ENCODE assay signal across 15 mouse cellular contexts in genomic region chr4:132275949-132276348, GRCm38 (mm10). TPM values are rescaled to one million over a fixed set of nuclear protein-coding genes. Genes with fewer than 3 reads are reported as not detected.
DNase-seq lines count a peak whose midpoint lies in the region; ATAC-seq and TF ChIP-seq lines count a peak whose summit lies in the region.
"Had no signal": no experiment of that assay in that cellular context is flagged by ENCODE, and none has a peak within 500 bp of the region (broad histone marks: within the 10 kb centered on the region; RNA-seq: fewer than 3 reads in every experiment).

No protein-coding gene starts in this region.

- peaks cover 22% of the 10 kb centered on the region for H3K4me1 ChIP-seq in heart, embryonic 13.5 days
- peaks cover 19% of the 10 kb centered on the region for H3K4me1 ChIP-seq in midbrain, embryonic 12.5 days
- no peaks in the 10 kb centered on the region; the same call in 1 of the 2 replicates for H3K4me1 ChIP-seq in midbrain, postnatal 0 days (ENCODE audit: insufficient read depth, low read length)
- peaks cover 24% of the 10 kb centered on the region for H3K4me1 ChIP-seq in neural tube, embryonic 15.5 days

- WGBS in heart, embryonic 13.5 days: 71% methylated on average over 3 of the region's 3 CpGs
- WGBS in midbrain, embryonic 12.5 days: 95% methylated on average over 3 of the region's 3 CpGs
- WGBS in midbrain, postnatal 0 days: 86% methylated on average over 3 of the region's 3 CpGs
- WGBS in neural tube, embryonic 15.5 days: 95% methylated on average over 3 of the region's 3 CpGs

- no peaks in the 10 kb centered on the region for H3K9me3 ChIP-seq in heart, embryonic 13.5 days
- H3K9me3 ChIP-seq in midbrain, embryonic 12.5 days: no peaks in the 10 kb centered on the region
- no peaks in the 10 kb centered on the region for H3K9me3 ChIP-seq in midbrain, postnatal 0 days (ENCODE audit: low read length)
- no peaks in the 10 kb centered on the region for H3K9me3 ChIP-seq in neural tube, embryonic 15.5 days (replicated peaks)

- DNase-seq in heart, postnatal 14 days: no peak
- no peak for DNase-seq in midbrain, postnatal 0 days (ENCODE audit: low spot score)
- peak; percentile 24 for DNase-seq in liver
- no peak for DNase-seq in adrenal gland, adult (ENCODE audit: inconsistent age in 2 of 2, low spot score in 1 of 2)
- DNase-seq: adrenal gland, postnatal 14 days; cerebellum, adult 8-10 months; gastrocnemius, adult 2 months; heart, postnatal 36 days; kidney, postnatal 10 days; lung, adult 2 months had no signal

- H3K27me3 ChIP-seq in heart, embryonic 13.5 days (replicated peaks): no peaks in the 10 kb centered on the region
- H3K27me3 ChIP-seq in midbrain, embryonic 12.5 days: no peaks in the 10 kb centered on the region; the same call in 1 of the 2 replicates
- no peaks in the 10 kb centered on the region for H3K27me3 ChIP-seq in midbrain, postnatal 0 days (ENCODE audit: insufficient read depth, low read length)
- H3K27me3 ChIP-seq in neural tube, embryonic 15.5 days (replicated peaks): no peaks in the 10 kb centered on the region

- intact Hi-C loops in heart, postnatal 14 days (cut with DNase I): loop anchor here (2.0 kb wide), 1 partner anchor 15 kb away; no protein-coding TSS in a partner anchor

- H3K4me2 ChIP-seq in heart, embryonic 13.5 days: peak overlapping the region; percentile 98
- peak overlapping the region; percentile 15; the same call in 1 of the 2 replicates for H3K4me2 ChIP-seq in midbrain, embryonic 12.5 days (replicated peaks)
- no peak overlapping the region for H3K4me2 ChIP-seq in midbrain, postnatal 0 days (ENCODE audit: low read depth, low read length, poor library complexity, severe bottlenecking)
- H3K4me2 ChIP-seq in neural tube, embryonic 15.5 days: peak overlapping the region; percentile 11; the same call in 1 of the 2 replicates

- no peak for ATAC-seq in heart, embryonic 13.5 days (ENCODE audit: extremely low read depth, insufficient number of reproducible peaks, low FRiP score, low TSS enrichment)
- ATAC-seq in midbrain, embryonic 12.5 days (ENCODE audit: low FRiP score, low read depth): no peak
- no peak for ATAC-seq in midbrain, postnatal 0 days (ENCODE audit: low FRiP score)
- no peak for ATAC-seq in neural tube, embryonic 15.5 days (ENCODE audit: low FRiP score)
- ATAC-seq in inflammation-experienced regulatory T-cells, adult 6 months: no peak

- peak overlapping the region; percentile 33; the same call in 1 of the 2 replicates for H3K9ac ChIP-seq in heart, embryonic 13.5 days
- H3K9ac ChIP-seq in midbrain, embryonic 12.5 days (replicated peaks): no peak overlapping the region
- H3K9ac ChIP-seq in midbrain, postnatal 0 days (replicated peaks; ENCODE audit: low read length, poor library complexity, severe bottlenecking): no peak overlapping the region
- no peak overlapping the region for H3K9ac ChIP-seq in neural tube, embryonic 15.5 days (replicated peaks)

- no peak overlapping the region for H3K27ac ChIP-seq in heart, embryonic 13.5 days (replicated peaks)
- no peak overlapping the region for H3K27ac ChIP-seq in midbrain, embryonic 12.5 days (replicated peaks)
- H3K27ac ChIP-seq in midbrain, postnatal 0 days (ENCODE audit: low read depth, low read length): no peak overlapping the region
- no peak overlapping the region for H3K27ac ChIP-seq in neural tube, embryonic 15.5 days (replicated peaks)
- H3K27ac ChIP-seq: left cerebral cortex, adult 2 months had no signal

- H3K4me3 ChIP-seq in heart, embryonic 13.5 days: no peak overlapping the region
- no peak overlapping the region for H3K4me3 ChIP-seq in midbrain, embryonic 12.5 days
- no peak overlapping the region for H3K4me3 ChIP-seq in midbrain, postnatal 0 days (ENCODE audit: low read depth, low read length)
- no peak overlapping the region for H3K4me3 ChIP-seq in neural tube, embryonic 15.5 days (replicated peaks)

- H3K36me3 ChIP-seq in heart, embryonic 13.5 days: peaks cover 8% of the 10 kb centered on the region
- peaks cover 5% of the 10 kb centered on the region; the same call in 1 of the 2 replicates for H3K36me3 ChIP-seq in midbrain, embryonic 12.5 days
- no peaks in the 10 kb centered on the region for H3K36me3 ChIP-seq in midbrain, postnatal 0 days (ENCODE audit: insufficient read depth, low read length)
- peaks cover 4% of the 10 kb centered on the region for H3K36me3 ChIP-seq in neural tube, embryonic 15.5 days

- no peak for TF ChIP-seq CTCF in midbrain, postnatal 0 days (IDR thresholded peaks at IDR 0.05)

RNA-seq across cellular contexts. Expression of gene Taf12, which starts 1.8 kb away (rescaled TPM):
- polyA plus RNA-seq in heart, embryonic 13.5 days (2015; fragmentation: Nextera tagmentation; extraction: Ambion mirVana): 26.6 and 33.6 TPM in 2 replicates
- 10 to 100 TPM; 25.8 to 27.7 TPM for total RNA-seq in heart, postnatal 14 days (2021)
- polyA plus RNA-seq in midbrain, embryonic 12.5 days (2016; fragmentation: Nextera tagmentation; extraction: Ambion mirVana): 58.3 and 63.8 TPM in 2 replicates
- total RNA-seq in midbrain, postnatal 0 days (2014; rRNA removed): 9.0 and 19.8 TPM in 2 replicates
- polyA plus RNA-seq in midbrain, postnatal 0 days (2015; fragmentation: Nextera tagmentation; extraction: Ambion mirVana): 30.3 and 33.1 TPM in 2 replicates
- polyA plus RNA-seq in neural tube, embryonic 15.5 days (2015; fragmentation: Nextera tagmentation; extraction: Ambion mirVana): 36.5 and 43.6 TPM in 2 replicates
- 100 to 1,000 TPM in 1 of 3 experiments, 10 to 100 TPM in 2; 78.9 to 105 (median 84.2) TPM for polyA plus RNA-seq in inflammation-experienced regulatory T-cells, adult 6 months (2017; shearing (Covaris generic))

RNA-seq across cellular contexts. Expression of gene Gmeb1, which starts 14.5 kb away (rescaled TPM):
- polyA plus RNA-seq in heart, embryonic 13.5 days (2015; fragmentation: Nextera tagmentation; extraction: Ambion mirVana): 27.5 and 28.8 TPM in 2 replicates
- total RNA-seq in heart, postnatal 14 days (2021): 10 to 100 TPM; 12.7 to 13.9 TPM
- 44.8 and 46.4 TPM in 2 replicates for polyA plus RNA-seq in midbrain, embryonic 12.5 days (2016; fragmentation: Nextera tagmentation; extraction: Ambion mirVana)
- total RNA-seq in midbrain, postnatal 0 days (2014; rRNA removed): 10.6 and 21.0 TPM in 2 replicates
- 28.8 and 30.5 TPM in 2 replicates for polyA plus RNA-seq in midbrain, postnatal 0 days (2015; fragmentation: Nextera tagmentation; extraction: Ambion mirVana)
- polyA plus RNA-seq in neural tube, embryonic 15.5 days (2015; fragmentation: Nextera tagmentation; extraction: Ambion mirVana): 37.7 and 39.0 TPM in 2 replicates
- 10 to 100 TPM; 13.0 to 17.0 (median 13.1) TPM for polyA plus RNA-seq in inflammation-experienced regulatory T-cells, adult 6 months (2017; shearing (Covaris generic))

RNA-seq across cellular contexts. Expression of gene Rab42, which starts 27.2 kb away (rescaled TPM):
- polyA plus RNA-seq in heart, embryonic 13.5 days (2015; fragmentation: Nextera tagmentation; extraction: Ambion mirVana): 1.1 and 1.8 TPM in 2 replicates
- total RNA-seq in heart, postnatal 14 days (2021): under 1 TPM; 0.39 to 0.76 TPM
- 0.42 and 1.5 TPM in 2 replicates for polyA plus RNA-seq in midbrain, embryonic 12.5 days (2016; fragmentation: Nextera tagmentation; extraction: Ambion mirVana)
- total RNA-seq in midbrain, postnatal 0 days (2014; rRNA removed): 0.38 and 3.3 TPM in 2 replicates
- polyA plus RNA-seq in midbrain, postnatal 0 days (2015; fragmentation: Nextera tagmentation; extraction: Ambion mirVana): 4.2 and 4.3 TPM in 2 replicates
- 3.4 and 3.5 TPM in 2 replicates for polyA plus RNA-seq in neural tube, embryonic 15.5 days (2015; fragmentation: Nextera tagmentation; extraction: Ambion mirVana)
- polyA plus RNA-seq in inflammation-experienced regulatory T-cells, adult 6 months (2017; shearing (Covaris generic)): under 1 TPM in 1 of 3 experiments, not detected in 2; 0.46 TPM

RNA-seq across cellular contexts. Expression of gene Trnau1ap, which starts 53.4 kb away (rescaled TPM):
- 61.9 and 74.4 TPM in 2 replicates for polyA plus RNA-seq in heart, embryonic 13.5 days (2015; fragmentation: Nextera tagmentation; extraction: Ambion mirVana)
- 10 to 100 TPM; 21.6 to 24.6 TPM for total RNA-seq in heart, postnatal 14 days (2021)
- 79.2 and 80.6 TPM in 2 replicates for polyA plus RNA-seq in midbrain, embryonic 12.5 days (2016; fragmentation: Nextera tagmentation; extraction: Ambion mirVana)
- total RNA-seq in midbrain, postnatal 0 days (2014; rRNA removed): 47.7 and 55.2 TPM in 2 replicates
- 56.9 and 63.0 TPM in 2 replicates for polyA plus RNA-seq in midbrain, postnatal 0 days (2015; fragmentation: Nextera tagmentation; extraction: Ambion mirVana)
- 69.9 and 70.3 TPM in 2 replicates for polyA plus RNA-seq in neural tube, embryonic 15.5 days (2015; fragmentation: Nextera tagmentation; extraction: Ambion mirVana)
- 10 to 100 TPM; 37.5 to 45.9 (median 37.7) TPM for polyA plus RNA-seq in inflammation-experienced regulatory T-cells, adult 6 months (2017; shearing (Covaris generic))
